Mouse (Mus musculus) ovary, postnatal 14 days (tissue): ENCODE measurements at regions not wholly inside any gene's neighbourhood (a gene's known extent, or its start where the extent isn't known, plus 50 kb on each side); places are given as distances from the start of the nearest gene placed in this dataset.

Source experiments
- DNase-seq: peaks from one replicate; pipeline ENCODE4 v3.0.0; 2022; ENCODE audit warnings: low spot score

DNA sequence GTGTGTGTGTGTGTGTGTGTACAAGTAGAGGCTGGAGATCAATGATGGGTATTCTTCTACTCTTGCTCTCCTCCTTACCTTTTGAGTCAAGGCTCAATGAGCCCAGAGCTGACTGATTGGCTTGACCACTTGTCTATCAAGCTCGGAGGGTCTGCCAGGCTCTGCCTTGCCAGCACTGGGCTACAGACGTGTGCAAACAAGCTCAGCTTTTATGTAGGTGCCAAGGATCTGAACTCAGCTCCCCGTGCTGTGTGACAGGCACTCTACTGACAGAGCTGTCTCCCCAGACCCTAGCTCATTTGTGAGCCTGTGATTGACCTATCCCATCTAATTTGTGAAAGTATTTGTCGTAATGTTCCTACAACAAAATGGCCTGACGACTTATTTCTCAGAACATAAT lies 54.2 kb upstream of the Cdc42bpa start:
- DNase-seq, result no peak

GRCm38 (mm10) chr1:179892711-179893110 lies 67.6 kb upstream of the Cdc42bpa start:
- no peak for DNase-seq

DNA sequence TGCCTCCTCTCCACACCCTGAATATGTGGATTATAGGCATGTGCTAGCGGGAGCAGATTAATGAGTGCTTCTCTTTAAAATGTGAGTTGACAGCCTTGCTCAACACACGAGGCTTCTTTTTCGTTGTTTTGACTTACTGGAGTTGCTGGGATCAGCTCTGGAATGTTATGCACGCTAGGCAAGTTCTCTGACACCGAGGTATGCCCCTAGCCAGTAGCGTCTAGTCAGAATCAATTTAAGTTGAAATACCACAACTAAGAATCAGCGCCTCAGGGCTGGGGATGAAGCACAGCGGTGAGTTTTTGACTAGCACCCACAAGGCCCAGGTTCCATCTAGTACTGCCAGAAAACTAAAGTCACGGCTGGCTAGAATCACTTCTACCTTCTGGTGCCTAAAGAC lies 72.4 kb upstream of the Cdc42bpa start:
- no peak for DNase-seq

- no peak for DNase-seq
These were observed 77.7 kb upstream of the Ahctf1 start for GRCm38 (mm10) chr1:179881222-179881621.

GRCm38 (mm10) chr1:179877893-179878292 lies 74.4 kb upstream of the Ahctf1 start:
- no peak for DNase-seq

DNA sequence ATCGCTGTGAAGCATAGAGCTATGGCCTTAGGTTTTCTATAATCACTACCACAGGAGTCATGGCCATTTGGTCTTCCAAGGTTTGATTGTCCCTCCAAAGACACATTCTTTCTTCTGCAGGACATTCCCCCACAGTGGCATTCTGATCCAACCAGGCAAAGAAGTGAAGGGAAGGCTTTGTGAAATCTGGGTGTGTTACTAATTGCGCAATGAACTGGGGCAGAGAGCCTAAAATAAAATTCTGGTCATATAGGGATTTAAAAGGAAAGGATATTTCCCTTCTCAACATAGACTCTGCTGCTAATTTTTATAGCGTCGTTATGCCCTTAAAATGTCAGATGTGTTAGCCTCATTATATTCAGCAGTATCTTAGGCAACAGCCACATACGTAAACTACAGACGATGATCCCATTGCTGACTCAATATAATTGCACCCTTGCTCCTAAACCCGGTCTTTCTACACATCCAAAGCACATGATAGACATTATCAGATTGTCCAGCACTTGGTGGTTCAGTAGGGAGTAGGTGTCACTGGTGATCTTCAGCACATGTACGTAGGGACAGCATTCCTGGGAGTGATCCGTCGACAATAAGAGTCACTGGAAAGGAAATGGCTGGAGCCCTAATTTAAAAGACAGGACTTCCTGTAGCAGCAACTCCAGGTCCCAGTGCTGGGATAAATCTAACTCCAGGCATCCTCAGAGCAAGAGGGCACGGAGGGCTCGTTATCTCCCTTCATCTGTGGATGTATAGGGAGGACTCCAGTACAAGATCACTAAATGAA lies 70.5 kb upstream of the Ahctf1 start:
- DNase-seq, result no peak

- no peak for DNase-seq
These were observed 68.5 kb upstream of the Ahctf1 start for GRCm38 (mm10) chr1:179871961-179872360.

DNA sequence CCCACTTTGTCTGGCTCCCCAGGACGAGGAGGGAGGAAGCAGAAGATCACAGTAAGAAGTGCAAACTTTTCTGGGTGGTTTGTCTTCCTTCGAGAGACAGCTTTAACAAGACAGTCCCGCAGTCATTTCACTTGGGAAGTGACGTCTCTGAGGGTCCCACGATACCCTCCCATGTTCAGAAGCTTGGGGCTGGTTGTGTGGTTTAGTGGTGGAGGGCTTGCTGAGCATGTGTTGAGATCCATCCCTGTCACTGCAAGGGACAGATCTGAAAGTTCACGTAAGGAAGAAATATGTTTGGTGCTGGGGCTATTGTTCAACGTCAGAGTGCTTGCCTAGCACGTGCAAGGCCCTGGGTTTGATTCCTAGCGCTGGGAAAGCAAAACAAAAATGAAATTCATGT lies 65.2 kb upstream of the Ahctf1 start:
- no peak for DNase-seq

GRCm38 (mm10) chr1:179867493-179867892 lies 64.0 kb upstream of the Ahctf1 start:
- no peak for DNase-seq

DNA sequence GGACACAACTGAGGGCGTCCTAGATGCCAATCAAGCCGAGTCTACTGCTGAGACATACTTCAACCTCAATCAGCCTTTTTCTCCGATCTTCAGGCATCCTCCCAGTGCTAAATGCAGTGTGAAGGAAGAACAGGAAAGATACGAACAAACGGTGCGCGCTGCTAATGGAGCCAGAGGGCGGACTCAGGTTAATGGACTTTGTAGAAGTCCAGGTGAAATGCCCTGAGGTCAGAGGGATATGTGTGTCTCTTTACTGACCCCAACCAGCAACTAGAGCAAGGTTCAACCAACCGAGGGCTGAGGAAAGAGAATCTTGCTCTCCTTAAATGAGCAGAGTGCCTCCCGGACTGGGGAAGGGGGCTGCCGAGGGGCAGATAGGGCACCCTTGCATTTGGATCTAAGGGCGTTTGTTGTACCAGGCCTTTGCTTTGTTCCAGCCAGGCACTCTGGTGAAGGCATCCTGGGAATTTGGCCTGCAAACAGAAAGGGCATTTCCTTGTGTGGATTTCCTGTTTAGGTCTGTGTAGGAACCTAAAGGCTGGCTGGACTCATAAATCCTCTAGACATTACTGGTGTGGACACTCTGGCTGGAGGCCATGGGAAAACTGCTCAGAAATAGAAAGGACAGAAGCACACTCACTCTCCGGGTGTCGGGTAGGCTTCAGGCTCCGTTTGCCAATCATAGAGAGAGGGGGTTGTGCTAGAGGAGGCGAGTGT lies 62.7 kb upstream of the Ahctf1 start:
- peak; percentile 28 for DNase-seq

DNA sequence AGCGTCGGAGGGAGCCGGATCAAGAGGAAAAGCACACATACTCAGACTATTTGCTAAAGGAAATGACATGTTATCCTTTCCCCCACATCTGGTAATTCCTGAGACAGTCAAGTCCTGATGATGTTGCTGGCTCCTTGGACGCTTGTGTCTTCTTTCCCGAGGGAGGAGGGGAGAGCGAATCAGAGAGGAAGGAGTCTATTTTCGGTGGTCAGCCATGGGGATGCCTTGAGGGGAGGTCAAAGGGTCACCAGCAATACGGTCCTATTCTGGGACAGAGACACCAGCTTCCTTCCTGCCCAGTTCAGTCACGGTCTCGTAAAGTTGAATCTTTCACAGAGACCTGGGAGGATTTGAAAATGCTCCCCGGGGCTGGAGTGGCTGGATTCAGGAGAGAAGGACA lies 62.1 kb upstream of the Ahctf1 start:
- DNase-seq, result no peak

GRCm38 (mm10) chr1:179864537-179865226 lies 61.2 kb upstream of the Ahctf1 start:
- no peak for DNase-seq

DNA sequence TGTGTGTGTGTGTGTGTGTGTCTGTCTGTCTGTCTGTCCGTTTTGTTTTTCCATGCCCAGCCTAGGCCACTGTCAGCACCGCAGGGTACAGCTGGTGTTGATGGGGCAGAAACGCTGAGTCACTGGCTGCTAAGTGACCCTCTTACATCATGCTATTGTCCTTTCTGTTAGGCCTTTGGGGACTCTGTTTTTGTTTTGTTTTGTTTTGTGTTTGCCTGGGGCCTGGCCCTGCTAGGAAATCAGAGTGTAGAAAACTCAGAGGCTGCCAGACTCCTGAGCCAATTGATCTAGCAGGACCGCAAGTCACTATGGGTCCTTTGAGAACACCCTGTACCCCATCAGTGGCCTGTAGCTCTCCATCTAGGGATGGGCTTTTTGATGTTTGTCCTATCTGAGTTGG lies 59.9 kb upstream of the Ahctf1 start:
- DNase-seq, result no peak

- DNase-seq, result no peak
These were observed 59.5 kb upstream of the Ahctf1 start for GRCm38 (mm10) chr1:179862941-179863340.

- no peak for DNase-seq
These were observed 58.3 kb upstream of the Ahctf1 start for GRCm38 (mm10) chr1:179861776-179862175.

GRCm38 (mm10) chr1:179859552-179859902 lies 56.0 kb upstream of the Ahctf1 start:
- DNase-seq, result no peak

- DNase-seq, result no peak
These were observed 55.5 kb upstream of the Ahctf1 start for GRCm38 (mm10) chr1:179858780-179859551.

DNA sequence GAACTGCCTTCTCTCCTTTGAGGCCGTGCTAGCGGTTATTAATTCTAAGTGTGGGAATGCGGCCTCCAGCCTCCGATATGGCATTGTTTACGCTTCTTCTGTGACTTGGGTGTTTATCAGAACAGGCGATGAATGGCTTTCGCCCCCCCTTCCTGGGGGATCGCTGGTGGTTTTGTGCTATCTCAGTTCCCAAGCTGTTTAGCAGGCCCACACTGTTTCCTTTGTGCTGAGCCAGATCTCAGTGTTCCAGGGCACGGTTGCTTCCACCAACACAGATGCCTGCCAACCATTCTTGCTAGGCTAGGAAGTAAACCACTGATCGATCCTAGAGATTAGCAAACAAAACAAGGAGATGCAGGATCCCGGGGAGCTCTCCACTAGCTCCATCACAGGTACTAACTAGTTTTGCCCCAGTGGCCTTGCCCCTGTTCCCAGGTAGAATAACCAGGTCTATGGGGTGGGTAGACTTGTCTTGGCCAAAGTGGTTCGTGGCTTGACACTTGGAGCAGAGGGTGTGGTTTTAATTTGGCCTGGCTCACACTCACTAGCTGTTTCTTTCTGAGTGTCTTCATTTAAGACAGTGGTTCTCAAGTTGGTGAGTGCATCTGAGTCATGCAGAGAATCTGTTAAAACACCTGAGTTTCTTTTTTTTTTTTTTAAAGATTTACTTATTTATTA lies 50.9 kb upstream of the Ahctf1 start:
- no peak for DNase-seq
